Mouse (Mus musculus): Measurements from ENCODE around the gene Smc6.

Smc6 gene

GRCm38 (mm10) chr12:11265382-11266281 is at the start of gene Smc6, which contains the start of gene Gen1:
Gene Smc6, plus strand, starts transcription at chr12:11265886.
Gene Gen1, minus strand, starts transcription at chr12:11265801.
- peak; percentile 91 for DNase-seq (ENCODE audit: low spot score)

DNA sequence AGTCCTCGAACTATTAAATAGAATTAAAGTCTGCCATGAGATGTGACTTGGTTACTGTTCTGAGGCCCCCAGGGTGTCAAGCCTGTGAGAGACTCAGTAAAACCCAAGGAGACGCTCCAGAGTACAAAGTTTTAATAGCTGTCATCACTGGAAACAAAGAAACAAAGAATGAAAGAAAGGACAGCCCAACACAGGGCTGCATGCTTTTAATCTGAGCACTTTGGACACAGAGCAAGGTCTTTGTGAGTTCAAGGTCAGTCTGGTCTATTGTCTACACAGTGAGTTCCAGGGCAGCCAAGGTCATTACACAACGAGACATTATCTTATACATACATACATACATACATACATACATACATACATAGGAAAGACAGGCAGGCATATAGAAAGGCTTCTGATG is 49.2 kb upstream of the Smc6 start:
- DNase-seq (ENCODE audit: low spot score), result no peak

GRCm38 (mm10) chr12:11217726-11218250 is 47.9 kb upstream of the Smc6 start:
- no peak for DNase-seq (ENCODE audit: low spot score)

DNA sequence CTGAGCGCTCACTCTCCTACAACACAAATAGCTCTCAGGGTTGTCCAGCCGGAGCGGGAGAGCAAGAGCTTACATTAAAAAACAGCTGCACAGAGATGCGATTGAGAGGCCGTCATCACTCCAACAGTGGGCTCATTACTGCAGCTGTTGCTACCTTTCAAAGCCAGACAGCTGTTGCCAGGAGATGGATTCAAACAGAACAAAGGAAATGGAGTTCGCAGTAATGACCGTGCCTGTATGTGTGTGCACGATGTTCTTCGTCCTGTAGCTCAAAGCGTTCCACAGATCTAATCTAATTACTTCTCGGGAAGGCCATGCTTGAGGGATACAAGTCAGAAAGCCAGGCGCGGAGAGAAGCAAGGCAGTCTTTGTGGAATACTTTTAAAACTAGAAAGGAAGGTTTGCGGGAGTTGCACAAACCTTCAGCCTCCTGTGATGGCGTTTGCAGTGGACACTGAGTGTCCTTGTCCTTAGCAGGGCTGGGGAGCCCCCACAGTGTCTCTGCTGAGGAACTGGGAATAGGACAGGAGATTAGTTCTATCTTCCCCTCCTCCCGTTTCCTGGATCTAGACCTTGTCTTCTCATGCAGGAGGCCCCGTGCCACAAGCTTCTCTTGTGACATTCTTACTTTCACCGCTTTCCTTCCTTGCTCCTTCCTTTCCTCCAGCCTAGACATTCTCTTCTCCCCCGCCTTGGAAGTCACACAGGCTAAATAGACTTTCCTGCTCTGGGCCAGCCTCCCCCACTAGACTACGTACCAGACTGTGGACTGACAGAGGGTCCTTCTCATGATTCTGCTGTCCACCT is 44.0 kb upstream of the Smc6 start:
- no peak for DNase-seq (ENCODE audit: low spot score)

DNA sequence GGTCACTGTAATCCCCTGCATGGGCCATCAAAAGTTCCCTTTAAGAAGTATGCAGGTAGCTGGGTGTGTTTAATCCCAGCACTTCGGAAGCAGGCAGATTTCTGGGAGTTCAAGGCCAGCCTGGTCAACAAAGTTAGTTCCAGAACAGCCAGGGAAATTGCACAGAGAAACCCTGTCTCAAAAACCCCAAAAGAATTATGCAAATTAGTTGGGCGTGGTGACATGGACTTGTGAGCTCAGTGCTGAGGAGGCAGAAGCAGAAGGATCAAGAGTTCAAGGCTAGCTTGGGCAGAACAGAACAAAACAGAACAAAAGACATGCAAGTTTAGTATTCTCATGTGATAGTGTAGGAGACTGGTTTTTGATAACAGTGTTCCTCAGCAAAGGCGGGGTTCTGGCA is 43.1 kb upstream of the Smc6 start:
- no peak for DNase-seq (ENCODE audit: low spot score)

GRCm38 (mm10) chr12:11223090-11223489 is 42.6 kb upstream of the Smc6 start:
- no peak for DNase-seq (ENCODE audit: low spot score)

- DNase-seq (ENCODE audit: low spot score), result no peak
These were observed 41.0 kb upstream of the Smc6 start for GRCm38 (mm10) chr12:11224722-11225121.

DNA sequence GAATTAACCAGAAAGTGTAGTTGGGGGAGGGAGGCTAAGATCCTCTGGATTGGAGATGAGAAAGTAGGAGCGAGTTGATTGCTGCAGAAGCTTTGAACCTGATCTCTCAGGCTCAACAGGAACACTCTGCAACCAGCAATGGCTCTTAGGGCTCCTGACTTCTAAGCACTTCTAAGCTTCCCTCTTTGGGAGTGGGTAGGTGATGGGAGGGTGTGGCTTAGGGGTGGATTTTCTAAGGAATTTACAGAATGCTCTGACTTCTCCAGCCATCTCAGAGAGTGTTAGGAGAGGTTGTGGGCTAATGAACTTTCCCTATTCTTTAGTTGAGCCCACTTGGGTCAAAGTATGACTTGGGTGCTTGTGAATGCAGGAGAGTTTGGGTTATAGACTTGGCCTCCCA is 39.6 kb upstream of the Smc6 start:
- no peak for DNase-seq (ENCODE audit: low spot score)

- no peak for DNase-seq (ENCODE audit: low spot score)
These were observed 39.0 kb upstream of the Smc6 start for GRCm38 (mm10) chr12:11226529-11227268.

- DNase-seq (ENCODE audit: low spot score), result no peak
These were observed 35.4 kb upstream of the Smc6 start for GRCm38 (mm10) chr12:11230267-11230666.

DNA sequence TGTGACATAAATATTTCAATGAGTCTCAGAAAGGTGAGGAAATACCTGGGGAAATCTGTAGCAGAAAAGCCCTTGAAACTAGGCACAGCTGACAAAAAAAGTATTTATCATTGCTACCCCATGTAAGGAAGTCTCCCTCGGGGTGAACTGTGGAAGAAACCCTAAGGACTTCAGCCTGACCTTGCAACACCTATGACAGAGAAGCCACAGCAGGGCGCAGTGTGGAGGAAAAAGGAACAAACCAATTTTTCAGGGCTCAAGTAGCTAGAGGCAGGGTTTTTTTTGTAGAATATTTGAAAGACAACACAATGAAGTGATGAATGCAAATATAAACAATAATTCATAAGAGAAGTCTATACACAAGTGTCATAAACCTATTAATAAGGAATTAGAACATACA is 29.7 kb upstream of the Smc6 start:
- no peak for DNase-seq (ENCODE audit: low spot score)

- DNase-seq (ENCODE audit: low spot score), result no peak
These were observed 18.2 kb upstream of the Smc6 start for GRCm38 (mm10) chr12:11247460-11247859.

DNA sequence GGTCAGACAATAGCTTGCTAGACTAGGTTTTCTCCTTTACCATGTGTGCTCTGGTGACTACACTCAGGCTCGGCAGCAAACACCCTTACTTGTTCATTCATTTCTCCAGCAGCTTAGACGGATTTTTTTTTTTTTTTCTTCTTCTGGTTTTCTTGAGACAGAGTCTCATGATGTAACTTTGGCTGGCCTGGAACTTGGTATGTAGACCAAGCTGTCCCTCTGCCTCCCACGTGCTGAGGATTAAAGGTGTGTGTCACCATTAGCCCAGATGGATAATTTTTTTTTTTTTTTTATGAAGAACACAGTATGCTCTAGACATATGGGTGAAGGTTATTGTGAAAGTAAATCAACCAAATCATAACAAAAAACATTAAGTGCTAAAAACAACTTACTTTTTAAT is 15.4 kb upstream of the Smc6 start:
- no peak for DNase-seq (ENCODE audit: low spot score)

GRCm38 (mm10) chr12:11264895-11265294 is 791 bp upstream of the Smc6 start:
- no peak for DNase-seq (ENCODE audit: low spot score)

GRCm38 (mm10) chr12:11266282-11266985 is 748 bp downstream of the Smc6 start:
- DNase-seq (ENCODE audit: low spot score), result peak; percentile 54

DNA sequence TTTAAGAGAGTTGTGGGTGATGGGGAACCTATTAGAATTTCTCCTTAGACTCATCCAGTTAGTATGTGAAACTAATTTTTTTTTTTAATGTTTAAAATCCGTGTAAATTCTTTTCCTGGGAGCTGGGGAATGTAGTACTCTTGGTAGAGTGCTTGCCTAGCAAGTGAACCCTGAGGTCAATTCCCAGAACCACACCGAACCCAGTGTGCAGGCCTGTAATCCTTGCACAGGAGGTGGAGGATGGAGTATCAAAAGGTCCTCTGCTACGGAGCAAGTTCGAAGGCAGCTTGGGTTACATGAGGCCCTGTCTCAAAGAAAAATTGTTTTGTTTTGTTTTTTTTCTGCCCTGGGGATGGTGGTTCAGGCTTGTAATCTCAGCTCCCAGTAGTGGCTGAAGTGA is 1.3 kb downstream of the Smc6 start:
- no peak for DNase-seq (ENCODE audit: low spot score)

DNA sequence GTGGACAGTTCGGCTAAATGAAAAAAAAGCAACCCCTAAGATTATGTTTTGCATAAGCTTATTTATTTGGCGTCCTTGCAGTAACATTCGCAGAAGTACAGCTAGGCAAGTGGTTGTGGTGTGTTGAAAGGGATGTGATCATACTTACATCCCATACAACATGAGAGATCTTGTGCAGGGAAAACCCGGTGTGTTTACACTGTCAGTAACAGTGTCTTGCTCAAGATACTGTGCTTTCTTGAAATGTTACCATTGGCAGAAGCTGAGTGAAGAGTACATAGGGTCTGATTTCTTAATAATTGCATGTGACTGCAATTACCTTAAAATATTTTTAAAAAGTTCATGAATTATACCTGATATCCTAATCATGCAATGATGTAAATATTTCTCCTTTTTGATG is 6.9 kb downstream of the Smc6 start:
- no peak for DNase-seq (ENCODE audit: low spot score)

DNA sequence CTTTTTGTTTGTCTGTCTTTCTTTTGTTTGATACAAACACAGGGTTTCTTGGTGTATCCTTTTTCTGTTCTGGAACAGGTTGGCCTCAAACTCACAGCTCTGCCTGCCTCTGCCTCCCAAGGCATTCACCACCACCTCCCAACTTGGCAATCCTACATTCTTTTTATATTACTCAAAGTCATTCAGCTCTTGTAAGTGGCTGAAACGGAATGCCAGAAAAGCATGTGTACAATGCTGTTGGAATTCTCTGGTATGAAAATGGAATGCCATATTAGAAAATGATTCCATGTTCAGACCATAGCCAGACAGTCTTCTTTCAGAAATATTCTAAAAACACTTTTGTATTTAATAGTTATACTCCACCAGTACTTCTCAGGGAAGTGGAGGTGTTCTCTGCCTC is 7.5 kb downstream of the Smc6 start:
- DNase-seq (ENCODE audit: low spot score), result no peak

DNA sequence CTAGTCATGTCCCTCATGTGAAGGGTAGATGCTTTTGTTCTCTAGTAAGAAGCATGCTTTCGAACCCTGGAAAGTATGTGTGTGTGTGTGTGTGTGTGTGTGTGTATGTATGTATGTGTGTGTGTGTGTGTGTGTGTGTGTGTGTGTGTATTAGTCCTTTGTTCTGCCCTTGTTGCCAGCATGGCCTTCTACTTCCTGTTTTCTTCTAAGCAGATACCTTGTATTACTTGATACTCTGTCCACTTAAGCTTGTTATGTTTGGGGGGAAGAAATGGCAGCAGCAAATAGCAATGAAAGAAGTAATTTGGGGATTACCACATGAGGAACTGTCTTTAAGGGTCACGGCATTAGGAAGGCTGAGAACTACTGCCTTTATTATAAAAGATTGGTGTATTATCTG is 10.9 kb downstream of the Smc6 start:
- no peak for DNase-seq (ENCODE audit: low spot score)

DNA sequence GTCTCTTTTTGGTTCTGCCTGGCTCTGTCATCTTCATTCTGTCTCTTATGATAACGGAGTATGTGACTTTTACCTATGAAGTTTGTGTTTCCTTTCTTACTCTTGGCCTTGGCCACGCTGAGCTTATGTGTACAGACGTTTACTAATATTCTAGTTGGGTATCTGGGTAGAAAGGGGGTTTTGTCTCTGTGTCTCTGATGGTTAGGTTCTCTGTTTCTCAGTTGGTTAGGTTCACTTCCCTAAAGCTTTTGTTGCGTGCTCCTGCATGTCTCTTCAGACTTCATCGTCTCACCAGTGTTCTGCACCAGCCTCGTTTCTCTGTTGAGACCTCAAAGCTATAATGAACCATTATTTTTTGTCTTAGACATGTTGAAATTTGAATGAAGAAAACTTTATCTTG is 11.5 kb downstream of the Smc6 start:
- no peak for DNase-seq (ENCODE audit: low spot score)

DNA sequence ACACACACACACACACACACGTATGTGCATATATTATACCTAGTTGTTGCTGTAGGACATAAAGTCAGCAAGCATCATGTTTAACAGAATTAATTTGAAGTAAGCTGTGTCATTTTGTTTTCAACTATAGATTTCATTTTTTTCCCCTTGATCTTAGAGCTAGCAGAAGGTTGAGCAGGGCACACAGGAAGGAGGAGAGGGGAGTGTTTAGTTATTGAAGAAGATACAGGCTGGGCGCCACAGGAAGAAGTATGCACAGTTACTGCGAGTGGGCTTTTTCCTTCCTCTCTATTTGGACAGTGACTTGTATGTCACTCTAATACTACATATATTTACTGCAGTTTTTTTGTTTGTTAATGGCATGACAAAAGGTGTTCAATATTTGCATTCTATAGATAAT is 14.2 kb downstream of the Smc6 start:
- DNase-seq (ENCODE audit: low spot score), result no peak

GRCm38 (mm10) chr12:11281584-11281983 is 15.9 kb downstream of the Smc6 start:
- DNase-seq (ENCODE audit: low spot score), result no peak

All from urinary bladder, postnatal 25 days (tissue).